Mouse (Mus musculus): ENCODE measurements around the gene Csf3. TPM values are rescaled to one million over a fixed set of nuclear protein-coding genes. Genes with fewer than 3 reads are reported as not detected.

The Csf3 gene
- total and polyA plus RNA-seq, 2 experiments from 2014 or later, result not detected

GRCm38 (mm10) chr11:98715946-98716345 is 14.9 kb downstream of the Csf3 start:
- WGBS, result 95% methylated on average over 9 of the region's 9 CpGs
- H3K27ac ChIP-seq (ENCODE audit: low read depth, low read length), result no peak overlapping the region
- peaks cover 52% of the 10 kb centered on the region for H3K36me3 ChIP-seq (ENCODE audit: insufficient read depth, low read length)

GRCm38 (mm10) chr11:98717904-98718303 is 16.8 kb downstream of the Csf3 start:
- no peaks in the 10 kb centered on the region for H3K9me3 ChIP-seq (ENCODE audit: low read length)
- no peak overlapping the region for H3K4me3 ChIP-seq (ENCODE audit: low read depth, low read length)
- no peaks in the 10 kb centered on the region for H3K27me3 ChIP-seq (ENCODE audit: insufficient read depth, low read length)
- peaks cover 43% of the 10 kb centered on the region for H3K36me3 ChIP-seq (ENCODE audit: insufficient read depth, low read length)
- H3K4me1 ChIP-seq (ENCODE audit: insufficient read depth, low read length), result no peaks in the 10 kb centered on the region
- TF ChIP-seq CTCF (IDR thresholded peaks at IDR 0.05), result peak; percentile 81
- ATAC-seq (ENCODE audit: low FRiP score), result no peak
- WGBS, result 15% methylated on average over 13 of the region's 13 CpGs
- no peak overlapping the region for H3K9ac ChIP-seq (replicated peaks; ENCODE audit: low read length, poor library complexity, severe bottlenecking)
- no peak overlapping the region for H3K4me2 ChIP-seq (ENCODE audit: low read depth, low read length, poor library complexity, severe bottlenecking)
- peak; percentile 80 for DNase-seq (ENCODE audit: low spot score)
- no peak overlapping the region for H3K27ac ChIP-seq (ENCODE audit: low read depth, low read length)

More at GRCm38 (mm10) chr11:98715946-98716345, 14.9 kb downstream of the Csf3 start:
- H3K9me3 ChIP-seq (ENCODE audit: low read length), result no peaks in the 10 kb centered on the region
- no peak overlapping the region for H3K4me2 ChIP-seq (ENCODE audit: low read depth, low read length, poor library complexity, severe bottlenecking)
- no peak for TF ChIP-seq CTCF (IDR thresholded peaks at IDR 0.05)
- H3K4me3 ChIP-seq (ENCODE audit: low read depth, low read length), result no peak overlapping the region
- H3K27me3 ChIP-seq (ENCODE audit: insufficient read depth, low read length), result no peaks in the 10 kb centered on the region
- DNase-seq (ENCODE audit: low spot score), result no peak
- H3K9ac ChIP-seq (replicated peaks; ENCODE audit: low read length, poor library complexity, severe bottlenecking), result no peak overlapping the region
- H3K4me1 ChIP-seq (ENCODE audit: insufficient read depth, low read length), result no peaks in the 10 kb centered on the region
- no peak for ATAC-seq (ENCODE audit: low FRiP score)

DNA sequence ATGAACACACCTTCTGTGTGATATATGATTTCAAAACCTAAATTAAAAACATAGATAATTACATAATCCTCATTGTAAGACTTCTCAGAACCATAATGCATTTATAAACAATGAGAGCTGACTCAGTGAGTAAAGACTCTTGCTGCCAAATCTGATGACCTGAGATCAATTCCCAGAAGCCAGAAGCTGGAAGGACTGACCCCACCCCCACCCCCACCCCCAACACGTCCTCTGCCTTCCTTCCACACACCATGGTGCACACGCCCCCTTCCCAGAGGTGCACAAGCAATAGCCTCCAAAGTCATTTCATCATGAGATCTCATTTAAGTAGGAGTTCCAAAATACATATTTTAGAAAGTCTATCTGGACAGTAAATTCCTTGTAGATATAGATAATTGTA is 19.7 kb downstream of the Csf3 start:
- no peaks in the 10 kb centered on the region for H3K4me1 ChIP-seq (ENCODE audit: insufficient read depth, low read length)
- H3K27me3 ChIP-seq (ENCODE audit: insufficient read depth, low read length), result no peaks in the 10 kb centered on the region
- 75% methylated on average over 2 of the region's 2 CpGs for whole genome bisulfite sequencing
- no peak for DNase-seq (ENCODE audit: low spot score)
- H3K9ac ChIP-seq (replicated peaks; ENCODE audit: low read length, poor library complexity, severe bottlenecking), result no peak overlapping the region
- no peak overlapping the region for H3K4me2 ChIP-seq (ENCODE audit: low read depth, low read length, poor library complexity, severe bottlenecking)
- no peak overlapping the region for H3K4me3 ChIP-seq (ENCODE audit: low read depth, low read length)
- H3K36me3 ChIP-seq (ENCODE audit: insufficient read depth, low read length), result peaks cover 38% of the 10 kb centered on the region
- no peak for ATAC-seq (ENCODE audit: low FRiP score)
- H3K27ac ChIP-seq (ENCODE audit: low read depth, low read length), result no peak overlapping the region
- TF ChIP-seq CTCF (IDR thresholded peaks at IDR 0.05), result no peak
- no peaks in the 10 kb centered on the region for H3K9me3 ChIP-seq (ENCODE audit: low read length)

DNA sequence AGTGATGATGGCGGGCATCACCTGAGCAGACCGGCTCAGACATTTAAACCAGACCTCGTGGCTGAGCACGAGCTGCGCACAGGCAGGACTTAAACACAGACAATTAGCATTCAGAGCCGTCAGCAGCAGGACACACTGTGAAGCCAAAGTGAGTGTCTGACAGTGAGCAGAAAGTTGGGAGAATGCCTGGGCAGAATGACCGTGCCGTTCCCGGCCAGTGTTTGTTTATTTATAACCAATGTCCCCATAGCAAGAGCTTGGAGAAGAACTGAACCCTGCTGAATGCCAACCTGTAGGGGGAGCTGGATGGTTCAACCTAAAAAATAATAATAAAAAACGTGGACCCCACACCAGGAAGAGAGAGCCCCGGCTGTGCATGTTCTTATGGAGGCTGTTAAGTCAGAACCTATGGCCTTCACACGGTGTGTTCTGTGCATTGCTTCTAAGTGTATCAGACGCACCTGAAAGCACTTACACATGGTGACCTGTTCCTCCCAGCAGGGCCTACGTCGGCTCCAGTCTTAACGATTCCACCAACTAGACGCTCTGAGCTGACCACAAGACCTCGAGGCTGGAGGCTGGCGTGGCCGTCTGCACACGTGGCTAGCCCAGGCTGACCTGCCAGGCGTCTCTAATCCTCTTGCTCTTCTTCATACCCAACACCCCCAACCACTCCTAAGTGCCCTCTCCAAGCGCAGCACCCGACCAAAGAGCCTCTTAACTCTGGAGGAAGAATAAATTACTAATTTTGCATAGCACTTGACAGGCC is 20.6 kb downstream of the Csf3 start:
- no peaks in the 10 kb centered on the region for H3K9me3 ChIP-seq (ENCODE audit: low read length)
- 66% methylated on average over 24 of the region's 24 CpGs for WGBS
- ATAC-seq (ENCODE audit: low FRiP score) (peak; percentile 31; the same call in 1 of the 2 replicates), DNase-seq (ENCODE audit: low spot score) (peak; percentile 73)
- no peaks in the 10 kb centered on the region for H3K27me3 ChIP-seq (ENCODE audit: insufficient read depth, low read length)
- H3K27ac ChIP-seq (ENCODE audit: low read depth, low read length), result no peak overlapping the region
- peaks cover 34% of the 10 kb centered on the region for H3K36me3 ChIP-seq (ENCODE audit: insufficient read depth, low read length)
- H3K4me3 ChIP-seq (ENCODE audit: low read depth, low read length), result no peak overlapping the region
- no peaks in the 10 kb centered on the region for H3K4me1 ChIP-seq (ENCODE audit: insufficient read depth, low read length)
- H3K4me2 ChIP-seq (ENCODE audit: low read depth, low read length, poor library complexity, severe bottlenecking), result no peak overlapping the region
- H3K9ac ChIP-seq (replicated peaks; ENCODE audit: low read length, poor library complexity, severe bottlenecking), result no peak overlapping the region
- peak; percentile 62 for TF ChIP-seq CTCF (IDR thresholded peaks at IDR 0.05)

GRCm38 (mm10) chr11:98723098-98723497 is 22.0 kb downstream of the Csf3 start:
- Histone ChIP-seq H3K9me3 (ENCODE audit: low read length) (no peaks in the 10 kb centered on the region), H3K27ac (ENCODE audit: low read depth, low read length) (no peak overlapping the region), H3K9ac (replicated peaks; ENCODE audit: low read length, poor library complexity, severe bottlenecking) (no peak overlapping the region), H3K27me3 (ENCODE audit: insufficient read depth, low read length) (no peaks in the 10 kb centered on the region), H3K4me3 (ENCODE audit: low read depth, low read length) (no peak overlapping the region), H3K4me2 (ENCODE audit: low read depth, low read length, poor library complexity, severe bottlenecking) (no peak overlapping the region), H3K4me1 (ENCODE audit: insufficient read depth, low read length) (no peaks in the 10 kb centered on the region), H3K36me3 (ENCODE audit: insufficient read depth, low read length) (peaks cover 22% of the 10 kb centered on the region; the same call in 1 of the 2 replicates)
- DNase-seq (ENCODE audit: low spot score) (no peak), ATAC-seq (ENCODE audit: low FRiP score) (no peak)
- 83% methylated on average over 7 of the region's 7 CpGs for WGBS
- TF ChIP-seq CTCF (IDR thresholded peaks at IDR 0.05), result no peak

GRCm38 (mm10) chr11:98725926-98726506 is 25.0 kb downstream of the Csf3 start:
- H3K4me2 ChIP-seq (ENCODE audit: low read depth, low read length, poor library complexity, severe bottlenecking), result no peak overlapping the region
- ATAC-seq (ENCODE audit: low FRiP score), result no peak
- WGBS, result 97% methylated on average over 15 of the region's 15 CpGs

More at GRCm38 (mm10) chr11:98725926-98726506, 25.0 kb downstream of the Csf3 start:
- Histone ChIP-seq H3K9me3 (ENCODE audit: low read length) (no peaks in the 10 kb centered on the region), H3K4me1 (ENCODE audit: insufficient read depth, low read length) (0 out of 2 replicates have a peak, but pooled peaks cover 3% of the 10 kb centered on the region), H3K4me3 (ENCODE audit: low read depth, low read length) (no peak overlapping the region), H3K9ac (replicated peaks; ENCODE audit: low read length, poor library complexity, severe bottlenecking) (no peak overlapping the region), H3K27ac (ENCODE audit: low read depth, low read length) (no peak overlapping the region), H3K27me3 (ENCODE audit: insufficient read depth, low read length) (no peaks in the 10 kb centered on the region), H3K36me3 (ENCODE audit: insufficient read depth, low read length) (peaks cover 22% of the 10 kb centered on the region; the same call in 1 of the 2 replicates)
- no peak for DNase-seq (ENCODE audit: low spot score)
- TF ChIP-seq CTCF (IDR thresholded peaks at IDR 0.05), result no peak
